Mouse (Mus musculus): Measurements from ENCODE around the gene Pknox2.

- TF ChIP-seq CTCF (IDR thresholded peaks at IDR 0.05; ENCODE audit: low read depth, low read length) (no peak), POLR2A (IDR thresholded peaks at IDR 0.05; ENCODE audit: borderline replicate concordance, low read depth, low read length) (no peak)
Measured at GRCm38 (mm10) chr9:36961153-36961552, 186.1 kb downstream of the Pknox2 start.

Measured in bone marrow macrophage, adult 2 months (primary cell).